Mouse (Mus musculus) spleen, adult 2 months (tissue): ENCODE measurements around the gene Nudt8. TPM values are rescaled to one million over a fixed set of nuclear protein-coding genes. Genes with fewer than 3 reads are reported as not detected.

ENCODE experiments used
- DNase-seq, 2 experiments: peaks; one replicate each; pipeline versions ENCODE4 v3.0.0 to v3.0.0-alpha.2; 2012 to 2021; ENCODE audit warnings: low spot score in 2 of 2, low read depth in 1 of 2
- H3K27ac ChIP-seq: fragments of 200-500 bp; 2 replicates; pipeline ENCODE4 v1.5.1; 2012; ENCODE audit warnings: low read length, inconsistent platforms; ENCODE audit not compliant: insufficient read depth
- H3K27me3 ChIP-seq: fragments of 200-500 bp; 2 replicates; pipeline ENCODE4 v1.6.1; 2012; ENCODE audit warnings: mild to moderate bottlenecking, moderate library complexity, low read length, inconsistent platforms; ENCODE audit not compliant: control insufficient read depth, insufficient read depth
- H3K36me3 ChIP-seq: fragments of 200-500 bp; 2 replicates; pipeline ENCODE4 v1.6.1; 2012; ENCODE audit warnings: mild to moderate bottlenecking, low read length, inconsistent platforms; ENCODE audit not compliant: control insufficient read depth, insufficient read depth
- H3K4me1 ChIP-seq: fragments of 200-500 bp; 2 replicates; pipeline ENCODE4 v1.6.1; 2011; ENCODE audit warnings: inconsistent platforms; ENCODE audit not compliant: control insufficient read depth, insufficient read depth, insufficient read length
- H3K4me3 ChIP-seq: fragments of 200-500 bp; 2 replicates; pipeline ENCODE4 v1.5.1; 2011; ENCODE audit warnings: mild to moderate bottlenecking, inconsistent platforms; ENCODE audit not compliant: insufficient read depth, insufficient read length; ENCODE audit errors: extremely low read depth
- CTCF ChIP-seq: fragments of 200-500 bp; IDR thresholded peaks from 2 replicates; pipeline ENCODE4 v1.5.1; 2011; ENCODE audit warnings: mild to moderate bottlenecking, inconsistent platforms; ENCODE audit not compliant: insufficient read depth, insufficient read length, insufficient replicate concordance; ENCODE audit errors: extremely low read depth
- POLR2A ChIP-seq: fragments of 200-500 bp; IDR thresholded peaks from 2 replicates; pipeline ENCODE4 v1.6.1; 2011; ENCODE audit warnings: low read depth, low read length, inconsistent platforms
- WGBS: fragments of 180-500 bp; shearing (Covaris S2); methylation state at CpG from one replicate; pipeline ENCODE4 v1.1.7; 2018; 5-methylcytosine and 5-hydroxymethylcytosine counted together
- polyA plus RNA-seq: library from polyadenylated mRNA; depleted of rRNA; stranded (reverse); fragments of >200 nt; gene quantifications from 2 replicates; pipeline ENCODE4 v1.2.3, GENCODE M21; 2012

The Nudt8 gene
- polyA plus RNA-seq, 1 experiment: 18.5 TPM

DNA sequence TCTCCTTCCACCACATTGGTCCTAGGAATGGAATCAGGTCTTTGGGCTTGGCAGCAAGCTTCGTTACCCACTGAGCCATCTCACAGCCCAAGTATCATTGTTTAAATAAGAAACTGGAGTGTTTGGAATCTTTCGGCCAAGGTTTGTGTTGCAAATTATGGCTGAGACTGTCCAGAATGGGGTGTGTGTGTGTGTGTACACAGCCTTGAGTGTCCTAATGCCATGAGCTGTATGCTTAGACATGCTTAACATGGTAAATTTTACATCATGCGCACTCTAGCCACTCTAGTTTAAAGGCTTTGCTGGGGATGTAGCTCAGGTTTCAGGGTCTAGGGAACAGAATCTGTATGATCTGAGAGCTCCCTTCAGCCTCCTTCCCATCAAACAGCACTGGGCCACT, 4.9 kb upstream of the Nudt8 start:
- no peaks in the 10 kb centered on the region for H3K36me3 ChIP-seq
- H3K27ac ChIP-seq: no peak overlapping the region
- no peaks in the 10 kb centered on the region; the same call in 1 of the 2 replicates for H3K4me1 ChIP-seq
- H3K27me3 ChIP-seq: no peaks in the 10 kb centered on the region
- no peak for TF ChIP-seq CTCF
- TF ChIP-seq POLR2A: no peak
- no peak overlapping the region for H3K4me3 ChIP-seq
- WGBS: 96% methylated on average over 3 of the region's 3 CpGs
- no peak for DNase-seq

DNA sequence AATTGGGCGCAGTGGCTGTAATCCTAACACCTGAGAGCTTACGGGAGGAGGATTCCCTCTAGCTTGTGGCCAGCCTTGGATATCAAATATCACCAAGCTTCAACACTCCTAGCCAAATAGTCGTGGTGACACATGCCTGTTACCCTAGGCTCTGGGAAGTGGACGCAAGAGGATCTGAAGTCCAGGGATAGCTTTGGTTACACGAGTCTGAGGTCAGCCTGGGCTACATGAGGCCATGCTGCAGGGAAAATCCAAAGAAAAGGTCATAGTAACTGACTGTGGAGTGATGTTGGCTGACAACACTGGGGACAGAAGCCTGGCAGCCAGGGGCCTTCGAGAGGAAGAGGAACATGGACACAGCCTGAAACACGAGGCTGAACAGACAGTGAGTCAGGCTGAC, 4.3 kb upstream of the Nudt8 start:
- Histone ChIP-seq H3K4me1 (peaks cover 3% of the 10 kb centered on the region; the same call in 1 of the 2 replicates), H3K4me3 (no peak overlapping the region), H3K27me3 (no peaks in the 10 kb centered on the region), H3K36me3 (no peaks in the 10 kb centered on the region), H3K27ac (no peak overlapping the region)
- no peak for DNase-seq
- TF ChIP-seq CTCF (no peak), POLR2A (no peak)
- 71% methylated on average over 7 of the region's 7 CpGs for WGBS

DNA sequence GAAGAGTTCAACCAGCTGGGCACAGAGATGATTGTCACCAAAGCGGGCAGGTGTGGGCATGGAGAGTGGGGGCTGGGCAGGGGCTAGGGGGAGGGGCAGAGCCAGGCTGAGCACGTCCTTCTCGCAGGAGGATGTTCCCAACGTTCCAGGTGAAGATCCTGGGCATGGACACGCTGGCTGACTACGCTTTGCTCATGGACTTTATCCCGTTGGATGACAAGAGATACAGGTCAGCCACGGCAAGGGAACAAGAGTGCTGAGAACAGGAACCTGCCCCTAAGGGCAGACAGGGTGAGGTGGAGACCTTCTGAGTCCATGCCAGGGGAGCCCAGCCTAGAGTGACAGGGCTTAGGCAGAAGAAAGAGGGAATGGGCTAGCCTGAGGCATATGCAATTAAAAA, 3.6 kb upstream of the Nudt8 start:
- TF ChIP-seq POLR2A: no peak
- no peak for TF ChIP-seq CTCF
- H3K4me3 ChIP-seq: no peak overlapping the region
- H3K27ac ChIP-seq: no peak overlapping the region
- peaks cover 4% of the 10 kb centered on the region; the same call in 1 of the 2 replicates for H3K4me1 ChIP-seq
- no peaks in the 10 kb centered on the region for H3K36me3 ChIP-seq
- WGBS: 81% methylated on average over 8 of the region's 8 CpGs
- no peaks in the 10 kb centered on the region for H3K27me3 ChIP-seq
- no peak for DNase-seq

DNA sequence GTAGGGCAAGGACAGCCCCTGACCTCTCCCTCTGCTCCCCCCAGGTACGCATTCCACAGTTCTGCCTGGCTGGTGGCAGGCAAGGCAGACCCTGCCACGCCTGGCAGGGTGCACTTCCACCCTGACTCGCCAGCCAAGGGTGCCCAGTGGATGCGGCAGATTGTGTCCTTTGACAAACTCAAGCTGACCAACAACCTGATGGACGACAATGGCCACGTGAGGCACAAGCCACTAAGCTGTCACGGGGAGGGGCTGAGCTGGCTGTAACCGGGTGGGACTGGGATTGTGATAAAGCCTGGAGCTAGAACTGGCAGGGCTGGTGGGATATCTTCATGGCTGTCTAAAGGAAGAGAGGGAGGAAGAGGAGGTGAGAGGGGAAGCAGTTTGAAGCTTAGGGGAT, 3.1 kb upstream of the Nudt8 start:
- whole genome bisulfite sequencing: 85% methylated on average over 8 of the region's 8 CpGs
- H3K4me3 ChIP-seq: no peak overlapping the region
- H3K4me1 ChIP-seq: peaks cover 4% of the 10 kb centered on the region; the same call in 1 of the 2 replicates
- TF ChIP-seq POLR2A (no peak), CTCF (no peak)
- no peaks in the 10 kb centered on the region for H3K27me3 ChIP-seq
- DNase-seq: no peak
- H3K36me3 ChIP-seq: no peaks in the 10 kb centered on the region
- no peak overlapping the region for H3K27ac ChIP-seq

DNA sequence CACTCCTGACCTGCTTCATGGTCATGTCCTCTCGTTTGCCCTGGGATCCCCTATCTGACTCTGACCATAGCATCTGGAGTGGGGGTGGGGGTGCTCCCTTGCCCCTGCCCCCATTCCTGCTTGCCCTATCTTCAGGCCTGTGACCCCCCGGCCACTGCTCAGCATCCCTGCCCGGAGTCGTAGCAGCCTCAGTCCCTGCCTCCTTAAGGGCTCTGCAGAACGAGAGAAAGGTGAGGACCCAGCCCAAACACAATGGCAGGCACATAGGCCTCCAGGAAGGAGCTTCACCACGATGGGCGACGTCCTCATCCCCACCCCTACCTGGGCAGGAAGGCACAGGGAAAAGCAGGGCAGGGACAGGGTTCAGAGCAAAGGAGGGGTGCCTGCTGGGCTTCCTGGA, 2.0 kb upstream of the Nudt8 start:
- Histone ChIP-seq H3K4me3 (no peak overlapping the region), H3K36me3 (no peaks in the 10 kb centered on the region), H3K4me1 (peaks cover 4% of the 10 kb centered on the region; the same call in 1 of the 2 replicates), H3K27ac (no peak overlapping the region), H3K27me3 (no peaks in the 10 kb centered on the region)
- no peak for DNase-seq
- TF ChIP-seq POLR2A (no peak), CTCF (no peak)
- whole genome bisulfite sequencing: 83% methylated on average over 8 of the region's 8 CpGs

DNA sequence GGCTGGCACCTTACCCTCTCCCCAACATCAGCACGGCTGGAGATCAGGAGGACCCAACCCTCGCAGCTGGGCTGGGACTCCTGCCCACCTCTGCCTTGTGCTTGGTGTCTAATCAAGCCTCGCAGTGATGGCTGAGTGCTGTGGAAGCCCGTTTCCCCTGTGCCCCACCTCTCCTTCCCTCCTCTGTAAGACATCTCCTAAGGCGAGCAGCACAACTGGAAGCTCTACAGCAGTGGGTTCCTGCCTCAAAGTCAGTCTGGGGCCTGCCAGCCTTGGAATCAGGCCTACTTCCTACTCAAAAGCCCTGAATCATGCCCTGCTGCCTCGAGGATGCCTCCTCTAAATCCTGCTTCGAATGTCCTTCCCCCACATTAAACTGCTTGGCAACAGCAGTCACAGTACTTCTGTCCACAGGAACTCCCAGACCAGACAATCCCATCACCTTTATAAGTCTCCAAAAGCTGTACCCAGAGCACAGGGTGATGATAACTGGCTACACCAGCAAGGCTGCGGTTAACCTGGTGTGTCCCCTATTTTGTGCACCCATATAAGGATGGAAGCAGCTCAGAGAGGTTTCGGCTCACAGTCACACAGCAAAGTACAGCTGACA, 1.2 kb upstream of the Nudt8 start:
- 59% methylated on average over 9 of the region's 9 CpGs for whole genome bisulfite sequencing
- TF ChIP-seq CTCF (no peak), POLR2A (no peak)
- Histone ChIP-seq H3K27me3 (no peaks in the 10 kb centered on the region), H3K4me1 (peaks cover 4% of the 10 kb centered on the region; the same call in 1 of the 2 replicates), H3K36me3 (no peaks in the 10 kb centered on the region), H3K27ac (peak overlapping the region; percentile 42; the same call in 1 of the 2 replicates), H3K4me3 (no peak overlapping the region)
- DNase-seq: no peak

DNA sequence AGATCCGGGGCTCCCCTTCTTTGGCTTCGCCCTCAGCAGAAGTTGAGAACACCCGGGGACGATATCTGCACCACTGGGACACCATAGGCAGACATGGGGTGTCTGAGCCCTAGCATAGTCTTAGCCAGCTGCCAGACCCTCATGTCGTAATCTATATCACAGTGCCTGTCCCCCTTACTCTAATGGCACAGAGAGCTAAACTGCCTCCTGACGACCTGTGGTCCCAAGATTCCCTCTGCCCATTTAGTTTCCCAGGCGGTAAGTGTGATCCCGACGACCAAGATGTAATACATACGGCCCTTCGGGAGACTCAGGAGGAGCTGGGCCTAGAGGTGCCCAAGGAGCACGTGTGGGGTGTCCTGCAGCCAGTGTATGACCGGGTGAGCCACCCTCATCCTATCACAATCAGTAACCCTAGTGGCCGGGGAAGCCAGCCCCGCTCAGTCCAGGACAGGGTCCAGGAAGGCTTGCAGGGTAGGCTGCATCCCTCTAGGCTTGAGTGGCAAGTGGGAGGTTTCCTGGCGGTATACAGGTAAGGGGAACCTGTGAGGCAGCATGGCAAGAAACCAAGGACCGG, 657 bp downstream of the Nudt8 start:
- Histone ChIP-seq H3K4me3 (peak overlapping the region; percentile 84), H3K27me3 (no peaks in the 10 kb centered on the region), H3K4me1 (peaks cover 4% of the 10 kb centered on the region; the same call in 1 of the 2 replicates), H3K27ac (peak overlapping the region; percentile 93), H3K36me3 (peaks cover 4% of the 10 kb centered on the region; the same call in 1 of the 2 replicates)
- TF ChIP-seq CTCF: no peak
- no peak for TF ChIP-seq POLR2A
- DNase-seq: no peak
- 41% methylated on average over 17 of the region's 17 CpGs for WGBS
